Mouse (Mus musculus) heart, postnatal 14 days (tissue): ENCODE data around the gene Klhl10. TPM values are rescaled to one million over a fixed set of nuclear protein-coding genes. Genes with fewer than 3 reads are reported as not detected.

Experiments used
- DNase-seq, 2 experiments: peaks; one replicate each; pipeline ENCODE4 v3.0.0; 2021 to 2022
- intact Hi-C: fragments of 180-260 bp; cut with DNase I; formaldehyde crosslinking; loops from one replicate; pipeline ENCODE4 v1.15.1; 2025
- total RNA-seq, 2 experiments: library from RNA; stranded (reverse); gene quantifications; 2 replicates each; pipeline ENCODE4 v1.2.3; 2021

Klhl10 gene
- total RNA-seq, 2 experiments from 2014 or later: 0.41 to 0.76 TPM

DNA sequence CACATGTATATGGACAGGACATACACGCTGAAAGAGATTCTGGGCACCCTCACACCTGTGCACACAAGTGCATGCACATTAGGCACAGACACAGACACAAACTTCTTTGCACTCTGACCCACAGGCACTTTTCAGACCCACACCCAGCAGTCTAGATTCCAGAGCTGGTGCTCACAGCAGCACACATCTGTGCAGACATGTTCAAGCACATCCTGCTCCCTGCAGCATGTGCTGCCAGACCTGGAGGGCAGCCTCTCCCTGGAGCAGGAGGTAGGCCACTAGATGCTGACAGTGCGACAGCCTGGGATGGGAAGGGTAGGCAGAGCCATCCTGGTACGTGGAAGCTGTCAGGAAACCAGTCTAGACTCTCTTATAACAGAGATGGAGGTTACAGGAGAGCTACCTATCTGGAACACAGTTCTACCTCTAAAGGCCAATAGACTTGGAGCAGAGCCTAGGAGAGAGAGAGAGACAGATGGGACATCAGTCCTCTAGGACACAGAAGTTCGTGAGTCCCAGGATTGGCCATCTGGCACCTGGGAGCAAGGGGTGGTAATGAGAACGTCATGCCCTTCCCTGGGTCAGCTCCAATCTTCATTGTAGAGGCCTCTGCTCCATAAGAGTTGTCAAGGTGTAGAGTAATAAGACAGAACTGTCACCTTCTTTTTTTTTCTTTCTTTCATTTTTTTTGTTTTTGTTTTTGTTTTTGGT is 34.6 kb upstream of the Klhl10 start:
- intact Hi-C loops: no loop called here

DNA sequence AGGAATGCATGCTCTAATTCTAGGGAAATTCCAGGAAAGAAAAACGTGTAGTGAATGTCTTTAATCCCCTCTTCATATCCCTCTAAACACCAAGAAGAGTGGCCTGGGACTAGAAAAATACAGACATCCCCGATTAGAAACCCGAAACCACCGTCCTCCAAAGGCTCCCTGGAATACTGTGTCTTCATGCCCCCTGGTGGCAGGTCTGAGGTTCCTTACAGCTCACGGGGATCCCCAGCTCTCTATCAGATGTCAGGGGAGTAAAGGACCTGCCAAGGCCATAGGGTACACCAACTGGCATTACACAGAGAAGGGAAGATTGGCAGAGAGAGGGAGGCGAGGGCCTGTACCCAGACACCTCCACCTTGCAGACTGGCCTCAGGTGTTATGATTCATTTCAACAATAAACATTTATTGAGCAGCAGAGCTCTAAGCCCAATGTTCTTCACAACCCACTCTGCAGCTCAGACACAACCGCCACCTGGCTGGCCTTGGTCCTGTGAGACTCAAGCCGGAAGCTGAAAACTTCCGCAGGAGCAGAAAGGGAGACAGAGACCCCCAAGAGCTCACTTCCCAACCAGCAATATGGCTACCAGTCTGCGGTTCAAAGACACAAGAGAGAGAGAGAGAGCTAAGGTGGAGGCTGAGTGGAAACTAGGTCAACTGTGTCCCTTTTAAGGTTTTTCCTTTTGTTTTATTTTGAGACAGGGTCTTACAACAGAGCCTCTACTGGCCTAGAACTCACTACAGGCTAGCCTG is 33.5 kb upstream of the Klhl10 start:
- intact Hi-C loops: loop anchor here (1.0 kb wide), 1 partner anchor 46 kb away; no protein-coding TSS in a partner anchor
- peak; percentile 82 to 88 for DNase-seq

More for the DNA sequence above, 34.6 kb upstream of the Klhl10 start:
- DNase-seq: no peak

DNA sequence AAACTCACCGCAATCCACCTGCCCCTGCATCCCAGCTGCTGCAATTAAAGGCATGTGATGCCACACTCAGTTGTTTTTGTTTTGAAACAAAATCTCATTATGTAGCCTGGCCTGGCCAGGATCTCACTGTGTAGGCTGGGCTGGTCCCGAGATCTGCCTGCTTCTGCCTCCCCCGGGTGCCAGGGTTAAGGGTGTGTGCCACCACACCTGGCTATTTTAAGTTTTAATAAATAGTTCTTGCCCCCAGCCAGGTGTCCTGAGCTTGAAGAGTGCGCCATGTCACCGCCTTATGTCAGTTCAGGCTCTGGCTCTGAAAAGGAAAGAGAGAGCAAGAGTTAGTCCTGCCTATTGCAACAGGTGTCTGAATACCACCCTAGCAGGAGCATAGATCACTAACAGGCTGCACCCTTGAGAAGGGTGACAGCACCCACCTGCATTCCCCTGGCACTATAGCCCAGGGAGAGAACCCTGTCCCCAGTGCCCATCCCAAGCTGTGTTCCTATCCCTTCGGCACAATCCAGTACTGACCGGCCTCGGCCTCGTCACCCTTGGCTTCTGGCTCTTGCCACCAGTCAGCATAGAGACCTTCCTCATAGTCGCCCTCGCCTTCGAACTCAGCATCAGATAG is 32.8 kb upstream of the Klhl10 start:
- DNase-seq: no peak
- intact Hi-C loops: loop anchor here (1.0 kb wide), 1 partner anchor 47 kb away; no protein-coding TSS in a partner anchor

DNA sequence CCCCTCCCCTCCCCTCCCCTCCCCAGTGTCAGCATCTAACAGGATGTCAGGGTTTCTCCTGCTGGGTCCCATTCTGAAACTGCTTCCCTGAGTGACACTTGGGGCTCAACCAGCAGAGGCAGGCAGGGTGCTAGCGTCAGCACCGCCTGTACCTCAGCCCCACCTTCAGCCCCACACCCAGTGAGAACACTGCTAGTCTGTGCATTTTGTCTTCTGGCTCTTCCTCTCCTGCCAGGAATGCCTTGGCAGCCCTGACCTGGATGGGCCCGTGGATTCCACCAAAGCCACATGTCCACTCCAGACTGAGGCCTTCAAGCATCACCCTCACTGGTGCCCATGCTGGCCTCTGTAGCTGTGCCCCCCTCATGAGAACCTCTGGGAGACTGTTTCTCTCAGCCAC is 32.0 kb upstream of the Klhl10 start:
- intact Hi-C loops: no loop called here

DNA sequence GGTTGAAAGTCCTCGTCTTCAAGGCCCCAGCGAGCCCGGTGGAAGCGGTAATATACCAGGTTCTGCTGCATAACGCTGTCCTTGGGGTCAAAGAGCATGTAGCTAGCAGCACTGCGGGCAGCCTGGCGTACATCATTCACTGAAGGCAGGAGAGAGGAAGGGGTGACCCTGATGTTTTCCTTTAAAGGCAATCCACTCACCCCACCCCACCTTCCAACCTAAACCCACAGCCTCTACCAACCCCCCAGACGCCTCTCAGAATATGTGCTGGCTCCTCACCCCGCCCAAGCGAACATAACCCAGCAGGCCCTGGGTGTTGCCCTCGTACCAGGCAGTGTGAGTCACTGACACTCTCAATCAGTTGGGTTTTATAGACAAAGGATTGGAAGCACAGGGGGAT is 30.0 kb upstream of the Klhl10 start:
- DNase-seq: no peak
- intact Hi-C loops: no loop called here

More for the DNA sequence above, 32.0 kb upstream of the Klhl10 start:
- DNase-seq: no peak

DNA sequence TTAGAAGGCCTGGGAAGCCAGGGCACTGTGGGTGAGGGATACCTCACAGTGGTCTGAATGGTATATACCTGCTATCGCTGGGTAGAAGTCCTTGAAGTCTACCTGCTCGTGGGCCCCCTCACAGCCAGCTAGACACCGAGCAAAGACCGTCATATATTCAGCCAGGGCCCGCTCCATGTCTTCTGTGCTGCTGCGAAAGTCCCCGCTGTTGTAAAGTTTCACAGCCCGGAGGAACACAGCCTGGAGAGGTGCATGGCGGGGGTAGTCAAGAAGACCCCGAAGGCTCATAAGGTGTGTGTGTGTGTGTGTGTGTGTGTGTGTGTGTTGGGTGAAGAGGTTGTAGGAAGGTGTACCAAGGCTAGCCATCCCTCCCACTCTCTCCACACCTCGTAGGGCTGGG is 28.2 kb upstream of the Klhl10 start:
- intact Hi-C loops: no loop called here
- no peak for DNase-seq

DNA sequence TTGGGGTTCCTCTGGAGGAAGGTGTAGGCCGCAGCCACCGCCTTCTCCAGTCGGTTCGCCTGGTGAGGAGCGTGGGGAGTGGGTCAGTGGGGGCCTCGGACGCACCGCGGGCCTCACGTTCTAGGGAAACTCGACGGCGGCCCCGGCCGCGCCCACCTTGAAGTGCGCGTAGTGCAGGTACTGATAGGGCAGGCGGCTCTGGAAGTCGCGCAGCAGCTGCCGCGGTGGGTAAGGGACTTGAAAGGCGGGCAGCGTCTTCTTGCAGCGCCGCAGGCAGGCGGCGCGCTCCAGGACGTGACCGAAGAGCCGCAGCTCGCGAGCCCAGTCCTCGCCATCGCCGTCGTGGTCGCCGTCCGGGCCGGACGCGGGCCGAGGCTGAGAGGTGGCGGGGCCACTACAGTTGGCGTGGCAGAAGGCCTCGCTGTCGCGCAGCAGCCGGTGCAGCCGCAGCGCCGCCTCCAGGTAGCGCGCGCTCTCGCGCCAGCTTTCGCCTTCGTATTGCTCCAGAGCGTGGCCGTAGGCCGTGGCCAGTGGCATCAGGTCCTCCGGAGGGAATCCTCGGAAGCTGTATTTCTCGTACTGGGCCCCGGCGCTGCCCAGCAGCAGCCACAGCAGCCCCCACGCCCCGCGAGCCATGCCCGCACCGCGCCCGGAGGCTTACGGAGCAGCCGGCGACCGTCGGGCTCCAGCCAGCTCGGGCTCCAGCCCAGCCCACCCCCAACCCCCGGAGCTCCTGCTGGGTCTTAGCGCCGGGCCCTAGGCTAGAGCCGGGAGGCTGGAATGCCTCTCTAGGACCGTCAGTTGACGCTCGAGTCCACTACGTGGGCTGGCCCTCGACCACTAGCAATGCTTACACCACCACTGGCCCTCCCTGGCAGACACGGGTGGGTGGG is 27.4 kb upstream of the Klhl10 start, which contains the start of gene P3h4:
Gene P3h4, minus strand, starts transcription at position 816 of the 893 bp plus-strand sequence.
- intact Hi-C loops: no loop called here
- DNase-seq: peak; percentile 86 to 88

DNA sequence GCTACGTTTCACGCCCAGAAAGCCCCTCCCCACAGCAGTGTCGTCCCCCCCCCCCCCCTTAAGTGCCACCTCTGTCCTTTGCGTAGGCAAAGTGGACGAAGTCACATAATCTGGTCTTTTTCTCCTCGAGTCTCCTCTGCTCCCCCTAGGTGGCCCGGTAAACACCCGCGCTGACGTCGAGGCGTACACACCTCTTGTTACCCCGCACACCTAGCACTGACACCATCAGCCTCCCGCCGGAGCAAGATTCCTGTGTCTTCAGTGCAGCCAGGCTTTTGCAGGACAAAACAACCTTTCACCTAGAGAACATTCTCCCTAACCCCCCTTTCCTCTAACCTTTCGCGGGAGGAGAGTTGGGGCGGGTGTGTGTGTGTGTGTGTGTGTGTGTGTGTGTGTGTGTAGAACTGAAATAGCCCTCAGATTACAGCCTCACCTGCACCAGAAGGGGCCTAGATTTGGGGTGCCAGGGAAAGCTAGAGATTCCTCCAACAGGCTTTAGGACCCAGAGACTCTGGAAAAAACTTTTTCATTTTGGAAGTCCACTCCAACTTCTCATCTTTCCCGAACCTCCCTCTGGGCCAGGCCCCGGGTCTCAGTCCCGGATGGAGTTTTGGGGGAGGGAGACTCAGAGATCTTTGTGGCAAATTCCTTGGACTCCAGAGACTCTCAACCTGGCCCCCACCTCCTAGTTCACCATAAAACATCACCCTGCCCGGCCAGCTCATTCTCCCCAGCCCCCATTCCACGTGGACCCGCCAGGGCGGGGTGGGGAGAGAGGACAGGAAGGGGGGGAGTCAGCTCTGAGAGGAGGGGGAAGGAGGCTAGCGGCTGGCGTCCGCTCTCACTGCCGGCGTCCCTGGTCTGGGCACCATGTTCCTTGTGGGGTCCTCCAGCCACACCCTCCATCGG is 26.5 kb upstream of the Klhl10 start, which contains the start of gene Fkbp10:
Gene Fkbp10, plus strand, starts transcription at position 784 of the 909 bp plus-strand sequence.
- intact Hi-C loops: no loop called here
- peak; percentile 73 to 76 for DNase-seq

DNA sequence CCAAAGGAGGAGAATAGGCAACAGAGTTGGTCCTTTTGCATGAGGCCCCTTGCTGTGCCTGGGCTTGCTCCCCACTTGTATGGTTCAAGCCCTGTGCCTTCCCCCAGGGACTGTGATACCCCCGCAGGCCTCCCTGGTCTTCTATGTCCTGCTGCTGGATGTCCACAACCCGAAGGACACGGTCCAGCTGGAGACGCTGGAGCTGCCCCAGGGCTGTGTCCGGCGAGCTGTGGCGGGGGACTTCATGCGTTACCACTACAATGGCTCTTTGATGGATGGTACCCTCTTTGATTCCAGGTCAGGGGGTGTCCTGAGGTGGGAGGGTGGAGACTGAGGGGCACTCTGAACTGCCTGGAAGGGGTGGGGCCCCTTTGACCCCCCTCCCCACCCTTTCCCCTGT is 20.2 kb upstream of the Klhl10 start:
- no peak for DNase-seq
- intact Hi-C loops: loop anchor here (10.0 kb wide), 1 partner anchor 283 kb away; the partner anchor contains the start of gene Dhx58

DNA sequence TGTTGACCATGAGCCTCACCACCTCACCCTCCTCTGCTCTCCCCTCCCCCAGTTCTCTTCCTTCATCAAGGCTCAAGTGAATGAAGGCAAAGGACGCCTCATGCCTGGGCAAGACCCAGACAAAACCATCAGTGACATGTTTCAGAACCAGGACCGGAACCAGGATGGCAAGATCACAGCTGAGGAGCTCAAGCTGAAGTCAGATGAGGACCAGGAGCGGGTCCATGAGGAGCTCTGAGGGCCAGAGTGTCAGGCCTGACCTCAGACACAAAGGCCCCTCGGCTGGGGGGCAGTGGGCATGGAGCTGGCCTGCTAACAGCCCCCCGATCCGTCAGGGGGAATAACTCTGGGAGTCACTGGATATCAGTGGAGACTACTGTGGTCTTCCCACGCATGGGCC is 17.9 kb upstream of the Klhl10 start:
- no peak for DNase-seq
- intact Hi-C loops: loop anchor here (10.0 kb wide), 1 partner anchor 281 kb away; the partner anchor contains the start of gene Dhx58

DNA sequence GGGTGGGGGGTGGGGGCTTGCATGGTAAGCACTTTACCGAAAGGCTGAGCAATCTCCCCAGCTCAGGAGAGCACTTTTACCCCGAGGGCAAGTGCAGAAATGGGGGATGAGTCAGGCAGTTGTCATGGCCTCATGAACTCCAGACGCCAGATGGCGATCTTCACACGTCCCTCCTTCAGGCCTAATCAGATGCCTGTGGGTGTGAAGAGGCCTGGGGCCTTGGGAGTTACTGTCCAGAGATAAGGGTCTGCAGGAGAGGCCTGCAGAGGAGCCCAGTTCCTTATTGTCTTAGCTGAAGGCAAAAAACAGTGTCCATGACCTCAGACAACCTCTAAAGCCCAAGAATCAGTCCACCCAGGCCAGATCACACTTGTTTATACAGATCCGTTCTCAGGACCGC is 15.9 kb upstream of the Klhl10 start:
- peak; percentile 83 to 85 for DNase-seq
- intact Hi-C loops: loop anchor here (1.0 to 10.0 kb wide), 3 partner anchors 46 to 279 kb away; partner anchors contain the start of genes Dhx58 and Klhl11

DNA sequence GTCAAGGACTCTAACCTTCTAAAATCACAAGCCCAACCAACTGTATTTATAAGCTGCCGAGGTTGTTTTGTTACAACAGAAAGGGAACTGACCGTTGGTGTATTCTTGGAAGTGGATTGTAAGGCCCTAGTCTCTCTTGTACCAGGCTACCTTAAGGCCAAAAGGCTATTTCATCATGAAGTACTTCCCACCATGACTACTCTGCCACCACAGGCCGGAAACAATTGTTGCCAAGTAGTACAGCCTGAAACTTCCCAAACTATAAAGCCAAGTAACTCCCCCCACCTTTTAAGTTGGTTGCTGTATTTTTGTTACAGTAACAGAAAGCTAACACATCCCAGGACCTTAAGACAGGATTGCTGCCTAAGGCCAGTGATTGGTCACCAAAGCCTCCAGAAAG is 14.9 kb upstream of the Klhl10 start:
- intact Hi-C loops: loop anchor here (1.0 to 10.0 kb wide), 3 partner anchors 45 to 278 kb away; partner anchors contain the start of genes Dhx58 and Klhl11
- no peak for DNase-seq

DNA sequence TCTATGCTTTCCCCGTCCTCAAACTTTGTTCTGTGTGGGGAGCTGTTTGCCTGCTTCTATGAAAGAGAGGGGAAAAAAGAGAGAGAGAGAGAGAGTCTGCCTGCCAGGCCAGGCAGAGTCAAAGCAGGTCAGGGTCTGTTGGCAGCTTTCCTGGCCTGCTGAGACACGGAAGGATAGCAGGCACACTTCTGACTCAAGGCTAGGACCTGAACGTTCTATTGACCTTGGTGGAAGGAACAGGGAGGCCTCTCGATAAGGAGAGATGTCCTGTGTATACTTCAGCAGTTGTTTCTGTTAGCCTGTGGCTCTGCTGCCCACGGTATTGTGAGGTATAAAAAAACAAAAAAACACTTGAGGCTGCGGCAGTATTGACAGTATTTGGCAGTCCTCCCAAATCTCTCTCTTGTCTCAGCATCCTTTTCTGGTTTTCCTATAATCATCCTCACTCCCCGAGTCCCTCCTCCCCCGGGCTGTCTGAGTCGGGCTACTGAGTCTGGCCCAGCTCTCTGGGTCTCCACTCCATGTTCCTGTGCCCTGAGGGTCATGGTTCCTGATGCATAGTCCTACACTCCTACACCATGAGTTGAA is 13.0 kb upstream of the Klhl10 start:
- DNase-seq: peak; percentile 45 to 67
- intact Hi-C loops: loop anchor here (5.0 to 10.0 kb wide), 2 partner anchors 129 to 276 kb away; partner anchors contain the start of gene Dhx58

DNA sequence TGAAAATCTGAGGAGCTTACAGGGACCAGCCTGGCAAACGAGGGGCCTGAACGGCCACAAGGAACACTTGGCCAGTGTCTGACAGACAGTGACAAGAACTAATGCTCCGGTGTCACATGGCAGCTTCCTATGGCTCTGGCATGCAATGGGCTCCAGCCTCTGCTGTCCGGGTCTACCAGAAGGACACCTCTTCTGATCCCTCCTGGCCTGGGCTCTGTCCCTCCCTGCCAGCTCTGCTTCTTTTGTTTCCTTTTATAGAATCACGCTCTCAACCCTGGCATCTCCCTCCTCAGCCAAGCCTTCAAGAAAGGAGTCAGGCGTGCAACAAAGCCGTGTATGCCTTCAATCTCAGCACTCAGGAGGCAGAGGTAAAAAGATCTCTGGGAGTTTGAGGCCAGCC is 11.7 kb upstream of the Klhl10 start:
- intact Hi-C loops: no loop called here
- peak in 1 of 2 experiments; percentile 39 for DNase-seq

DNA sequence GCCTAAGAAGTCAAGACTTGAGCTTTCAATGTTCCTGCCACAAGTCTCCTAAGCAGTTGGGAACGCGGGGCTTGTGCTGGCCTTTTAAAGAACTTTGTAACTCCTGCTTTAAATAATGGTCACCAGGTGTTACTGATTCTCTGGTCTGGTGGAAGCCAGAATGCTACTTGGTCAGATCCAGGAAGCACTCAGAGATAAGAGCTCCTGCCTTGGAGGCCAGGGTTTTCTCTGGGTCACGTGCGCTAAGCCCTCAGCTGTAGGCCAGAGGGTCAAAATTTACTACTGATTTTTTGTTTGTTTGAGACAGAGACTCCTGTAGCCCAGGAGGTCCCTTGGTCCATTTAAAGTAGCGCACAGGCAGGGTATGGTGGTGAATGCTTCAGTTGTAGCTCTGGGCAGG is 9.7 kb upstream of the Klhl10 start:
- no peak for DNase-seq
- intact Hi-C loops: no loop called here

DNA sequence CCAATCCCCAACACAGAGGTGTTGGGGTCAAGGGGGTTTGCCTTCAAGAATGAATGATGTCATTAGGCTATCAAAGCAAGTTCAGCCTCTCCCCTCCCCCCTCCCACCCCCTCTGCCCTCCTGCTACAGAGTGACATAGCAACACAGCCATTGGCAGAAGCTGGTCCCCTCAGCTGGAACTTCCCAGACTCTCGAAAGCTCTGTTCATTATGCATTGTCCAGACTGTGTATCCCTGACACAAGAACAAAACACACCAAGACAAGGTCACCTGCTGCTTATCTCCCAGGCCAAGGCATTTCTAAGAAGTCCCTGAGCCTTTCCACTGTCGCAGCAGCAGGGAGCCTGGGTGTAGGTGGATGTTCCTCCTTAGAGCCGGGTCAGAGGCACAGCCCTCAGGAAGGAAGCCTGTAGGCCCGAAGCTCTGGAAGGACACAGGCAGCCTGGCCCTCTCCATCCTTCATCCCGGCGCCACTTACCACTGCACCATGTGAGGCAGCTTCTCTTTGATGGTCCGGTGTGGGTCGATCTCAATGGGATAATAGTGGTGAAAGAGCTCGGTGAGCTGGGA is 6.0 kb upstream of the Klhl10 start:
- intact Hi-C loops: no loop called here
- DNase-seq: no peak

DNA sequence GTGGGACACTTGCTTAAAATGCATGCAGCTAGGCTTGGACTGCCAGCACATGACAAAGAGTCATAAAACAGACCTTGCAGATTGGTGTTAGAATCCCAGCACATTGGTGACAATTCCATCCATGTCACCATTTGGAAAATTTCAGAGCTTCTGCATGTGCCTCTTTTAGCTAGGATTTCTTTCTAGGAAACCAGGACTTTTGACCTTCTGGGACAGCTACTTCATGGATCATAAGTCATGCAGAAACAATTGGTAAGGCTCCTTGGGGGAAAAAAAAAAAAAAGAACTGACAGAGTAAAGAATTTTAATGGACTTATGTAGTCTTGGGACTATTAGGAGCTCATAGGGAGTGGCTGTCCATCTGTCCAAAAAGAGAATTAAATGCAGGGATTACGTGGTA is 3.8 kb upstream of the Klhl10 start:
- intact Hi-C loops: no loop called here
- DNase-seq: no peak
